Mouse (Mus musculus): ENCODE results near the gene Kcng4. TPM values are rescaled to one million over a fixed set of nuclear protein-coding genes. Genes with fewer than 3 reads are reported as not detected.

Kcng4 gene
- not detected for total RNA-seq (2018; cell fraction: chromatin; rRNA removed)
- total RNA-seq (2018; cell fraction: cytosol; rRNA removed): not detected
- not detected for total RNA-seq (2018; cell fraction: nucleus; rRNA removed)
- polyA plus RNA-seq (2018): not detected in 3 replicates

DNA sequence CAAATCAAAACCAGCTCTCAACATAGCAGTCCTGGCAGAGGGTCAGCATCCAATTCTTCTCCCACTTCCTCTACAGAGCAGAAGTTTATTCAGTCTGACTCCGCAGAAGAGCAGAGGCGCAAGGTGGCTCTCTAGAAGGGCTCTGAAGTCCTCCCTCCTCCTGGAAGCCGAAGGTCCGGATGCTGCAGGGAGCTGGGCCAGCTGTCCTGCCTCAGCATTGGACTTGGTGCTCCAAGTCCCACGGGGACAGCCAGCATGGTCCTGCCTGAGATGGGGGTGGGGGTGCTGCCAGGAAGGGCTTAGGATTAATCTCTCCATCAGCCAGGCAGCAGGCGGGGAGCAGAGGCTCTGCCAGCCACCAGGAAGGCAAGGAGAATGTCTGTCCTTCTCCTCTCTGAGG lies at the start of gene Kcng4:
Gene Kcng4 (minus strand): TSS at position 303 of the 400 bp plus-strand sequence.
- Histone ChIP-seq H3K36me3 (ENCODE audit: inconsistent target) (no peaks in the 10 kb centered on the region), H3K27ac (no peak within 1 kb of the TSS), H3K79me2 (ENCODE audit: inconsistent target) (no peaks in the 10 kb centered on the region), H3K4me3 (ENCODE audit: inconsistent target) (no peak within 1 kb of the TSS)
- WGBS (ENCODE audit: missing documents): 26% methylated on average over 6 of the region's 6 CpGs

DNA sequence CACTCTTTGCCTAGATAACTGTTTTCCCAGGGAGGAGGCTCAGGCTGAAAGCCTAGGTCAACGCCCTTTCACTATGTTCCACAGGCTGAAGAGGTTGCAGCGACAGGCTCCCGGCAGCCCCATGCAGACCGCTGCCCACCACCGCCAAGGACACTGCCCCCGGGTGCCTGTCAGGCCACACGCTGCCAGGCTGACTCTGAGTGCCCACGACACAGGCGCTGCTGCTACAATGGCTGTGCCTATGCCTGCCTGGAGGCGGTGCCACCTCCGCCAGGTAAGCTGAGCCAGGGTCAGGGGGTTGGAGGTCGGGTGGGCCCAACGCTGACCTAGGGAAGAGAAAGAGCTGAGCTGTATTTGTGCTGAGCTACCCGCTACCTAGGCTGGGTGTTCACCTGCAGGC lies 43.7 kb upstream of the Kcng4 start:
- Histone ChIP-seq H3K27ac (no peak overlapping the region), H3K4me3 (ENCODE audit: inconsistent target) (no peak overlapping the region), H3K36me3 (ENCODE audit: inconsistent target) (no peaks in the 10 kb centered on the region), H3K79me2 (ENCODE audit: inconsistent target) (no peaks in the 10 kb centered on the region)
- WGBS (ENCODE audit: missing documents): 88% methylated on average over 14 of the region's 14 CpGs

DNA sequence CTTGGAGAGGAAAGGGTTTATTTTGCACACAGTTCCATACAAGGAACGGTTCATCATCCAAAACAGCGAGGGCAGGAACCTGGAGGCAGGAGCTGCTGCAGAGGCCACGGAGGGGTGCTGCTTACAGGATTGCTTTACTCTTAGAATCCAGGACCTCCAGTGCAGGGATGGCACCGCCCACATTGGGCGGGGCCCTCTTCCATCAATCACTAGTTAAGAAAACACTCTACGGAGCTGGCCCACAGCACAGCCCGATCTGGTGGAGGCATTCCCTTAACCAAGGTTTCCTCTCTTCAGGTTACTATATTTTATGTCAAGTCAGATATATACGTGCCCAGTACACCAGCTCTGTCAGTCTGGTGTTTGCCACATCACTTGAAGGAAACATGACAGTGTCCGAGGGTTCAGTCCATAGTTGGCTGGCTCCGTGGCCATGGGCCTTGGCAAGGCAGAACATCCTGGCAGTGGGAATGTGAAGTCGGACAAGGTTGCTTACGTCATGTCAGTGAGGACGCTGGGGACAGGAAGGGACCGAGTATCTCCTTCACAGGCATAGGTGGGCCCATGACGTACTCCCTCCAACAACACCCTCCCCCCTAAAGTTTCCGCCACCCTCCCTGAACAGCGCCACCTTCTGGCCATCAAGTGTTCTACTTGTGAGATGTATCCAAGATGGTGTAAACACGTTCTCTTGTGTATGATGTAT lies 42.8 kb upstream of the Kcng4 start:
- Histone ChIP-seq H3K27ac (no peak overlapping the region), H3K79me2 (ENCODE audit: inconsistent target) (no peaks in the 10 kb centered on the region), H3K4me3 (ENCODE audit: inconsistent target) (no peak overlapping the region), H3K36me3 (ENCODE audit: inconsistent target) (no peaks in the 10 kb centered on the region)
- WGBS (ENCODE audit: missing documents): 26% methylated on average over 18 of the region's 18 CpGs

DNA sequence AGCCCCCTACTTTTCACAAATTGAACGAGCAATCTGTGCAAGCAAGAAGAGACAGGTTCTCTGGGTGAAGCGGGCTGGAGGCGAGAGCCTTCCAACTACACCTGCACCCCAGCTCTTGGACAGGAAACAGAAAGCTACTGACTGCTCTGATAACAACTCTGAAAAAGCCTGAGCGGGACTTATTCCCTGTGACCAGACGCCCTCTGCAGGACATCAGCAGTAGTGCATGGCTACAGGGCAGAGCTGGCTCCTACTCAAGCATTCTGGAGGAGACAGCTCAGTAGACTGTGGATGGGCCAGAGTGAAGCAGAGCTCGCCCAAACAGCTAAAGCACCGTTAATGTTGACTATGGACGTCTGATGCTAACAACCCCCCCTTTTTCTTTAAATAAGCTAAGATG lies 40.9 kb upstream of the Kcng4 start:
- no peak overlapping the region for H3K4me3 ChIP-seq (ENCODE audit: inconsistent target)
- 5% methylated on average over 8 of the region's 8 CpGs for WGBS (ENCODE audit: missing documents)
- no peaks in the 10 kb centered on the region for H3K79me2 ChIP-seq (ENCODE audit: inconsistent target)
- H3K27ac ChIP-seq: no peak overlapping the region
- H3K36me3 ChIP-seq (ENCODE audit: inconsistent target): no peaks in the 10 kb centered on the region

DNA sequence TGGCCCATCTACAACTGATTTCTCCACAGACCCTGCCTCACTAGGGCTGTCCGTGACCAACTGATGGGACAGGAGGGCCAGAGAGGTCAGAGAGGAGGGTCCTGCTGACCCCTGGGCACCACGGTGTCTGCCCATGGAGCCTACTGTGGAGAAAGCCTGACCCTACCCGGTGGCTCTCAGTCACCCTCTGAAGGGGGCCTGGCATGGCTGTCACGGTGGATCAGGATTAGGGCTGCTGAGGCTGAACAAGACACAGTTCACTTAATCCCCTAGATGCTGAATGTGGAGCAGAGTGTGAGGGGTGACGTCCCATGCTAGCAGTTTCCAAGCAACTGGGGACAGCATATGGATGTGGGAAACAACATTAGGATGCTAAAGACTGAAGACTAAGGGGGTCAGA lies 40.0 kb upstream of the Kcng4 start:
- H3K4me3 ChIP-seq (ENCODE audit: inconsistent target): no peak overlapping the region
- no peaks in the 10 kb centered on the region for H3K79me2 ChIP-seq (ENCODE audit: inconsistent target)
- no peaks in the 10 kb centered on the region for H3K36me3 ChIP-seq (ENCODE audit: inconsistent target)
- WGBS (ENCODE audit: missing documents): 100% methylated on average over 5 of the region's 5 CpGs
- no peak overlapping the region for H3K27ac ChIP-seq

DNA sequence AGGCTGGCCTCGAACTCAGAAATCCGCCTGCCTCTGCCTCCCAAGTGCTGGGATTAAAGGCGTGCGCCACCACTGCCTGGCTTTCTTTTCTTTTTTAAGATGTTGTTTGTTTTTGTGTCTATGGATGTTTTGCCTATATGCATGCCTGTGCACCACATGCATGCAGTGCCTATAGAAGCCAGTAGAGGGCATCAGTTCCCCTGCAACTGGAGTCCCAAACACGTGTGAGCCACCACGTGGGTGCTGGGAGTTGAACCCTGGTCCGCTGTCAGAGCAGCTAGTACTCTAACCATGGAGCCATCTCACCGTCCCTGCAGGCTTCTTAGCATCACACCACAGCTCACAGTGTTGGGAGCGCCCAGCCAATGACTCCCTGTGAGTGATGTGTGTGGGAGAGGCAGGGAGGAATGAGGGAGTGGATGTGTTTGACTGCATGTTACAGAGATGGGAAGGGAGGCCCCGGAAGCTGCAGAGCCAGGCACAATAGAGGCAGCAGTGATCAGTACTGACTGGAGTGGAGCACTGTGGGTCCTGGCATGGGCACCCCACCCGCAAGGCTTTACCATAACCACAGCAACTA lies 38.6 kb upstream of the Kcng4 start:
- H3K4me3 ChIP-seq (ENCODE audit: inconsistent target): no peak overlapping the region
- H3K36me3 ChIP-seq (ENCODE audit: inconsistent target): no peaks in the 10 kb centered on the region
- WGBS (ENCODE audit: missing documents): 86% methylated on average over 9 of the region's 11 CpGs
- no peak overlapping the region for H3K27ac ChIP-seq
- H3K79me2 ChIP-seq (ENCODE audit: inconsistent target): no peaks in the 10 kb centered on the region

DNA sequence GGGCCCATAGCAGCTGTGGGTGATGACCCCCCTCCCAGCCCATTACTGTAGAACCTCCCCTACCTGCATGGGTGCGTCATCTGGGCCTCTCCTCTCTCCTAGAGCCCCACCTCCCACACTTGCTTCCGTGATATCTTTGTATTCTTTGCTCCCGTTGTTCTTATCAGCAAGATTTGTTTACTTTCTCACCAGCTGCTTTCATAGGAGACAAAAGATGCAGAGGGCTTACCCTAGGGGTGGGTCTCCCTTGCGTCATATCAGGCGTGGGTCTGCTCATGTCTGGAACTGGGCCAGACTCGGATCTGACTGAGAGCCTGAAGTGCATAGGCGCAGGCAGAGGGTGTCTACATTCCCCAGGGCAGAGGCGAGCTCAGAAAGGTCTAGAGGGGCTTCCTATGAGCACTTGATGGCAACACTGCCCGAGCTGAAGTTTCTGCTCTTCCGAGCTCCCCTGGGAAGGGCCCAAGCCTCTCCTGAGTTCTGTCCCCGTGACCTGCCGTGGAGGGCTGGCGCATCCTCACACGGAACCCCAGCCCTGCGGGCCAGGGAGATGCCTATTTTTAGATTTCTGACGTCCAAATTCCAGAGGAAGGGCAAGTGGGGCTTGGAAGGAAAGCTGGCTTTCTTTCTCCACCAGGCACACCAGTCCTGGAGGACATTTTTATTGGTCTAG lies 35.1 kb upstream of the Kcng4 start:
- no peaks in the 10 kb centered on the region for H3K79me2 ChIP-seq (ENCODE audit: inconsistent target)
- no peaks in the 10 kb centered on the region for H3K36me3 ChIP-seq (ENCODE audit: inconsistent target)
- no peak overlapping the region for H3K27ac ChIP-seq
- H3K4me3 ChIP-seq (ENCODE audit: inconsistent target): no peak overlapping the region
- 81% methylated on average over 15 of the region's 16 CpGs for WGBS (ENCODE audit: missing documents)

DNA sequence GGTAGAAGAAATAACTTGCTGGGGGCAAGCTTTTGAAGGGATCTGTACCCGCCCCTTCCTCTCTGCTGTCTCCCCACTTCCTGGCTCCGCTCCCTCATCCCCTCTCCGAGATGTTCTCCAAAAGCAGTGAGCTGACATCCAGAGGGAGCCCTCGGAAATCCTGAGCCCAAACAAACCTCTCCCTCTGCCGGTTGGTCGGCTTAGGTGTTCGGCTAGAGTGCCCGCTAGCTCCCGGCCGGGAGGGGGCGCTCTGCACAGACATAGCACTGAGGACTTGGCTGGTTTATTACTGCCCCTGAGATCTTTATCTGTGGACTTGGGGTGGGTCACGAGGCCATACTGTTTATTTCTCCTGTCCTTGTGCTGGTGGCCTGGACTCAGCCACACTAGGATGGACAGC lies 33.8 kb upstream of the Kcng4 start:
- WGBS (ENCODE audit: missing documents): 62% methylated on average over 12 of the region's 12 CpGs
- Histone ChIP-seq H3K4me3 (ENCODE audit: inconsistent target) (no peak overlapping the region), H3K27ac (no peak overlapping the region), H3K79me2 (ENCODE audit: inconsistent target) (no peaks in the 10 kb centered on the region), H3K36me3 (ENCODE audit: inconsistent target) (no peaks in the 10 kb centered on the region)

DNA sequence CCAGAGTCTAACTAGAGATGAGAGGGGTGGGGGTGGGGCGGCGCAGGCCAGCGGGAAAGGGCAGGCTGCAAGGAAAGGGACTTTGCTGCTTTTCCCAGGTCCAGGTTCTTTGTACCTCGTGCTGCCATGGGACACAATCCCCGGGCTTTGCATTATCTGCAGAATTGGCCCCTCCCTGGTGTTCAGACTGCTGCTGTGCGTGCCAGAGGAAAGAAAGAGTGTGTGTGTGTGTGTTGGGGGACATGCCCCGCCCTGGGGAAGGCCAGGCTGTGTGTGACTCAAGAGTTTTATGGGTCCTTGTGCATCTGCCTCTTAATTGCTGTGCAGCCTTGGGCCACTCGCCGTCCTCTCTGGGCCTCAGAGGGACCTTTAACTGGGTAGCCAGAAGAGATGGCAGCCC lies 33.0 kb upstream of the Kcng4 start:
- no peak overlapping the region for H3K4me3 ChIP-seq (ENCODE audit: inconsistent target)
- 85% methylated on average over 9 of the region's 9 CpGs for WGBS (ENCODE audit: missing documents)
- no peaks in the 10 kb centered on the region for H3K79me2 ChIP-seq (ENCODE audit: inconsistent target)
- no peak overlapping the region for H3K27ac ChIP-seq
- H3K36me3 ChIP-seq (ENCODE audit: inconsistent target): no peaks in the 10 kb centered on the region

DNA sequence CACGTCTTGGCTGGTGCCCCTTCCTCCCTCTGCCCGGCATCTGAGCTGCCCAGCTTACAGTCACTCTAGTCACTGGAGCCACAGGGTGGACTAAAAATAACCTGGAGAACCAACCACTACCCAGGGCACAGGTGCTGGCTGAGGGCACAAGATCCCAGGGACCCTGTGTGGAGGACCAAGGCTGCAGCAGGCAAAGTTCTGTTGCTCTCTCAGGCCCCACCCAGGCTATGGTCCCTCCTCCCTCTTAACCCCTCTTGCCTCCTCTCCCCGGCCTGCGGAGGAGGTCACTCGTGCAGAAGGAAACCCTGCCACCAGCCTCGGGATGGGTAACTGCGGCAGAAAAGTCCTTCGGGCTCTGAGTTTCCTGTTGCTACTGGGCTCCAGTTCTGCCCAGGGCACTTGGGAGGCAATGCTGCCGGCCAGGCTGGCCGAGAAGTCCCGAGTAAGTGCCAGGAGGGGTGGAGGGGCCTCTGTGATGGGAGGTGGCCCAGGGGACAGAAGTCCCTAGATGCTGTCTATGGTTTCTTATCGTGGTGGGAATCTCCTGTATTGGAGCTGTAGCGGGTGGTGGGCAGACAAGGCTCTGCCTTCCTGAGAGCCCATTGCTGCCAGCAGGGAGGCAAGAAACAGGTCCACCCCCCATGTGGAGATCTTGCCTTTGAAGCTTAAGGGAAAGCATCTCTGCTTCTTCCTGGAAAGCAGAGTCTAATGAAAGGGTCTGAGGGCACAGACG lies 30.9 kb upstream of the Kcng4 start, which contains the start of gene Wfdc1:
Gene Wfdc1 (plus strand): TSS at position 147 of the 733 bp plus-strand sequence.
- H3K4me3 ChIP-seq (ENCODE audit: inconsistent target): no peak within 1 kb of the TSS
- 6% methylated on average over 14 of the region's 14 CpGs for WGBS (ENCODE audit: missing documents)
- H3K79me2 ChIP-seq (ENCODE audit: inconsistent target): no peaks in the 10 kb centered on the region
- no peaks in the 10 kb centered on the region for H3K36me3 ChIP-seq (ENCODE audit: inconsistent target)
- no peak within 1 kb of the TSS for H3K27ac ChIP-seq

DNA sequence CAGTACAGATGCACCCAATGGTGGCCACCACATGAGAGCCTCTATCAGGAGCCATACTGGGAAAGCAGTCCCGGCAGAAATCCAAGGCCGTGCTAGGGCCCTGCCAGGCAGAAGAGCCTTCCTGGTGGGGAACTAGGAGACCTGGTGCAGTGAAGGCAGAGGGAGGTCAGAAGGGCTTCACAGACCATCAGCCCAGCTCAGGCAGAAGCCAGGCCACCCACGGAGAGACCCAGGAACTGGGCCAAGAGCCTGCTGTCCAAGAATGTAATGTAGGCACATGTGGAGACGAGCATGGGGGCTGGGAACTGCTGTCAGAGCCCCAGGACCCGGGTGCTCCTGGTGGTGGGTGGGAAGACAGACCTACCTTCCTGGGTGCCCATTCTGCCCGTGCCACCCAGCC lies 29.8 kb upstream of the Kcng4 start:
- Histone ChIP-seq H3K27ac (no peak overlapping the region), H3K4me3 (ENCODE audit: inconsistent target) (no peak overlapping the region), H3K36me3 (ENCODE audit: inconsistent target) (no peaks in the 10 kb centered on the region), H3K79me2 (ENCODE audit: inconsistent target) (no peaks in the 10 kb centered on the region)
- 72% methylated on average over 5 of the region's 6 CpGs for WGBS (ENCODE audit: missing documents)

DNA sequence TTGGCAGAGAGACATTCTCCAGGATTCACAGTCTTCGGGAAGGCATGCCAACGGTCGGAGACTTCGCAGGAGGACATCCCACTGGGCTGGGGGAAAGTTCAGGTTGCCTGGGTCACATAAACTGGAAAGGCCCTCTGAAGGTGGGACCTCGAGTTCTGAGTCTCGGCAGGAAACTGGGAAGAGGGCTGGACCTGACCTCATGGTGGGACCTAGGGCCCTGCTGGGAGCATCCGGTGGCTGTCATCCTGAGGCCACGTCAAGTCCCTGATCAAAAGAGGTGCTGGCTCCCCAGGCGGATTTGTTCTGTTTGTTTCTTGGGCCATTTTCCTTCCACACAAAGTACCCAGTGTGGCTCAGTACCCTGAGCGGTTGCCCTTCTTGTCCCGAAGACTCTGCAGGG lies 28.0 kb upstream of the Kcng4 start:
- H3K27ac ChIP-seq: no peak overlapping the region
- H3K4me3 ChIP-seq (ENCODE audit: inconsistent target): no peak overlapping the region
- WGBS (ENCODE audit: missing documents): 90% methylated on average over 11 of the region's 11 CpGs
- H3K79me2 ChIP-seq (ENCODE audit: inconsistent target): no peaks in the 10 kb centered on the region
- H3K36me3 ChIP-seq (ENCODE audit: inconsistent target): no peaks in the 10 kb centered on the region

DNA sequence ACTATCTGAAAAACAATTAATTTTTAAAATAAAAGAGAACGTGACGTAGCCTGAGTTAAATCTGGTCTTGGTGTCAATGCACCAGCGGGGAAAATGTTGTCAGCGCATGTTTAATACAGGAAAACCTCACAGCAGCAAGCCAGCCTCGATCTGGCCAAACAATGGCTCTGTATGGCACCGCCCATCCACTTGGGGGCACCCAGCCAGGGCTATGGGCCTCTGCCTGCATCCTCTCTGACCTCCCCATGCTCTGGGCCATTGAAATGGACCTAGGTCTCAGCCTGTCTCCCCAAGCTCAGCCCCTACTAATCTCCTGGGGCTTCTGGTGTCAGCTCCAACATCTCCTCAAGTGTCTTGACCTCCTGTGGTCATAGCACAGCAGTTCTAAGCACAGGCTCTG lies 26.4 kb upstream of the Kcng4 start:
- Histone ChIP-seq H3K4me3 (ENCODE audit: inconsistent target) (no peak overlapping the region), H3K27ac (no peak overlapping the region), H3K79me2 (ENCODE audit: inconsistent target) (no peaks in the 10 kb centered on the region), H3K36me3 (ENCODE audit: inconsistent target) (no peaks in the 10 kb centered on the region)
- 52% methylated on average over 6 of the region's 6 CpGs for WGBS (ENCODE audit: missing documents)

DNA sequence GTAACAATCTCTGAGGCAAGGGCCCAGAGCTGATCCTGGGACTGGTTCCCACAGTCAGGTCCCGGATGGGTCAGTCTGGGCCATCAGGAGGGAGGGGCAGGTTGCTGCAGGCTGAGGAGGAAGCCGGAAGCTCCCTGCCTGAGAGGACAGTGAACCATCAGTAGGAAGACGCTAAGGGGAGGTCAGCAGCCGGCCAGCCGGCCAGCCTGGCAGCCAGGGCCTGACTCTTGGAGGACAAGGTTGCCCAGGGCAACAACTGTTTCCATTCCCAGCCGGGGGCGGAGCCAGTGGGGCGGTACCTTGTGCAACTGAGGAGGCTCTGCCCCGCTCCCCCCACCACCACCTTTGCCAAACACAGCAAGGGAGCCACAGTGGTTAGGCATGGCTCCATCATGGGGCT lies 25.6 kb upstream of the Kcng4 start:
- WGBS (ENCODE audit: missing documents): 84% methylated on average over 9 of the region's 9 CpGs
- H3K4me3 ChIP-seq (ENCODE audit: inconsistent target): no peak overlapping the region
- no peak overlapping the region for H3K27ac ChIP-seq
- H3K79me2 ChIP-seq (ENCODE audit: inconsistent target): no peaks in the 10 kb centered on the region
- H3K36me3 ChIP-seq (ENCODE audit: inconsistent target): no peaks in the 10 kb centered on the region
